Mouse (Mus musculus): Measurements from ENCODE around the gene Lrrc8b. TPM values are rescaled to one million over a fixed set of nuclear protein-coding genes. Genes with fewer than 3 reads are reported as not detected.
A peak's percentile ranks its signal among the peaks of the same experiment; 100 is the strongest.

The Lrrc8b gene
- polyA plus RNA-seq, 1 experiment from 2014 or later, result 11.5 TPM

DNA sequence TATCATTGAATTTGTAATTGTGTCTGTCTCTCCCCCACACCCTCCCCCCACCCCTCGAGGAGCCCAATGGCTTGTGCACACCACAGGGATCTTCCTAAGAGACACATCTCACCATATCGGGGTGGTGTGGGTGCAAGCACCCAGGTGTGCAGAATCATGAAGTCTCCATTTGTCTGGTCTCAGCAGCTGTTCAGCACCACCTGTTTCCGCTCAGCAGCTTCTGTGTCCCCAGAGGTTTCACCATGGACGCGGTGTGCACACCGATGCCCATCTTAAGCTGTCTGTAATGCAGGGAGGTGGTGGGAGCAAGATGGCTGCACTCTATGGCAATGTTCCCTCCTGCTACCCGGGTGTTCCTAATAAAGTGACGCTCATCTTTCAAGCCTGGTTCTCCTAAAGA lies 14.6 kb downstream of the Lrrc8b start:
- H3K36me3 ChIP-seq (ENCODE audit: control insufficient read depth, insufficient read depth, low read length), result no peaks in the 10 kb centered on the region
- H3K27ac ChIP-seq (ENCODE audit: low read depth), result no peak overlapping the region
- no peak overlapping the region for H3K9ac ChIP-seq (ENCODE audit: low read length)
- 84% methylated on average over 8 of the region's 8 CpGs for WGBS
- H3K9me3 ChIP-seq (ENCODE audit: control insufficient read depth, low read length), result no peaks in the 10 kb centered on the region
- ATAC-seq (replicated peaks; ENCODE audit: low FRiP score, low TSS enrichment, low read depth) (no peak), DNase-seq (ENCODE audit: low spot score) (no peak)
- H3K27me3 ChIP-seq (replicated peaks; ENCODE audit: control insufficient read depth, insufficient read depth, low read length), result no peaks in the 10 kb centered on the region
- H3K4me2 ChIP-seq (ENCODE audit: low read length), result no peak overlapping the region
- H3K4me1 ChIP-seq (replicated peaks; ENCODE audit: control insufficient read depth, insufficient read depth, low read length), result no peaks in the 10 kb centered on the region
- H3K4me3 ChIP-seq (ENCODE audit: low read depth, low read length), result no peak overlapping the region

DNA sequence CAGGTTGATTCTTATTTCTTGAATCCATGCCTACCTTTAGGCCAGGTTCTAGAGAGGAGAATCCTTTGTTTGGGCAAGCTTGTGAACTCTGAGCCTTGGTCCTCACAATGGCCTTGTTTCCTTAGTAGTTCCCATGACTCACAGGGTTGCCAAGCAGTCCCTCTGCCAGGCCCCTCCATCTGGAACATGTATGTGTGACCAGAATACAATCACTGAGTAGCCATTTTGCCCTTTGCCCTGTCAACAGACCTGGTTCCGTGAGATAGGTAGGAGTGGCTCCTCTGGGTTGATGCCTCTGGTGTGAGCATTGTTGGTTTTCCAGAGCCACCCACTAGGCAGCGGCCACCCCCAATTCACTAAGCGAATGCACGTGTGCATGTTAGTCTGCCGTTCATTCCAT lies 24.0 kb downstream of the Lrrc8b start:
- 89% methylated on average over 5 of the region's 5 CpGs for WGBS

DNA sequence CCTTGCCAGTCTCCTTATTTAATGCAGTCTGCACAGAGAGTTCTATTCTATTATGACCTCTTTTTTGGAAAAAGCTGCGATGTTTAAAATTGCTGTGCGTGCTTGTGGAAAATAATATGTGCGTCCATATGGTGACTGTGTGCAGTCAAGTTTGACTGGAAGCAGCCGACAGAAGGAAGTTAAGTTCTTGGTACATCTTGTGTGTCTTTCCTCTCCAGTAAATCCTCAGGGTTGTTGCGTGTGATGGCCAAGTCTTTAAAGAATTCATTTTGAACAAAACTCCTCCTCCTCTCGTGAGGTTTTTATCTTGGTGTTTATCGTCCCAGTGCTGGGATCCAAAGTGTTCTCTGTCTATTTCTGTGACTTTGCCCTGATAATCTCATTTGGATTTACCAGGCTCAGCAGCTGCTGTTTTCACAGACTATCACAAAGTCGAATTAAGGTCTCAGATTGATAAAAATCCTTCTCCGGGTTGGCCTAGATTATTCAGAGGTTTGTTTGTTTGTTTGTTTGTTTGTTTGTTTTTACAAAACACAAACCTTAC lies 25.5 kb downstream of the Lrrc8b start:
- no peak for ATAC-seq (replicated peaks; ENCODE audit: low FRiP score, low TSS enrichment, low read depth)
- WGBS, result 72% methylated on average over 9 of the region's 9 CpGs
- H3K4me2 ChIP-seq (ENCODE audit: low read length), result no peak overlapping the region
- no peak overlapping the region for H3K9ac ChIP-seq (ENCODE audit: low read length)
- no peaks in the 10 kb centered on the region for H3K27me3 ChIP-seq (replicated peaks; ENCODE audit: control insufficient read depth, insufficient read depth, low read length)
- no peak overlapping the region for H3K4me3 ChIP-seq (ENCODE audit: low read depth, low read length)
- H3K4me1 ChIP-seq (replicated peaks; ENCODE audit: control insufficient read depth, insufficient read depth, low read length), result peaks cover 5% of the 10 kb centered on the region; the same call in 1 of the 2 replicates
- DNase-seq (ENCODE audit: low spot score), result no peak
- no peaks in the 10 kb centered on the region for H3K36me3 ChIP-seq (ENCODE audit: control insufficient read depth, insufficient read depth, low read length)
- no peak overlapping the region for H3K27ac ChIP-seq (ENCODE audit: low read depth)
- no peaks in the 10 kb centered on the region for H3K9me3 ChIP-seq (ENCODE audit: control insufficient read depth, low read length)

More for the DNA sequence above, 24.0 kb downstream of the Lrrc8b start:
- ATAC-seq (replicated peaks; ENCODE audit: low FRiP score, low TSS enrichment, low read depth), result peak; percentile 63
- Histone ChIP-seq H3K27me3 (replicated peaks; ENCODE audit: control insufficient read depth, insufficient read depth, low read length) (no peaks in the 10 kb centered on the region), H3K4me1 (replicated peaks; ENCODE audit: control insufficient read depth, insufficient read depth, low read length) (peaks cover 5% of the 10 kb centered on the region; the same call in 1 of the 2 replicates), H3K4me2 (ENCODE audit: low read length) (no peak overlapping the region), H3K9ac (ENCODE audit: low read length) (no peak overlapping the region), H3K36me3 (ENCODE audit: control insufficient read depth, insufficient read depth, low read length) (no peaks in the 10 kb centered on the region), H3K4me3 (ENCODE audit: low read depth, low read length) (no peak overlapping the region), H3K27ac (ENCODE audit: low read depth) (no peak overlapping the region), H3K9me3 (ENCODE audit: control insufficient read depth, low read length) (no peaks in the 10 kb centered on the region)
- no peak for DNase-seq (ENCODE audit: low spot score)

DNA sequence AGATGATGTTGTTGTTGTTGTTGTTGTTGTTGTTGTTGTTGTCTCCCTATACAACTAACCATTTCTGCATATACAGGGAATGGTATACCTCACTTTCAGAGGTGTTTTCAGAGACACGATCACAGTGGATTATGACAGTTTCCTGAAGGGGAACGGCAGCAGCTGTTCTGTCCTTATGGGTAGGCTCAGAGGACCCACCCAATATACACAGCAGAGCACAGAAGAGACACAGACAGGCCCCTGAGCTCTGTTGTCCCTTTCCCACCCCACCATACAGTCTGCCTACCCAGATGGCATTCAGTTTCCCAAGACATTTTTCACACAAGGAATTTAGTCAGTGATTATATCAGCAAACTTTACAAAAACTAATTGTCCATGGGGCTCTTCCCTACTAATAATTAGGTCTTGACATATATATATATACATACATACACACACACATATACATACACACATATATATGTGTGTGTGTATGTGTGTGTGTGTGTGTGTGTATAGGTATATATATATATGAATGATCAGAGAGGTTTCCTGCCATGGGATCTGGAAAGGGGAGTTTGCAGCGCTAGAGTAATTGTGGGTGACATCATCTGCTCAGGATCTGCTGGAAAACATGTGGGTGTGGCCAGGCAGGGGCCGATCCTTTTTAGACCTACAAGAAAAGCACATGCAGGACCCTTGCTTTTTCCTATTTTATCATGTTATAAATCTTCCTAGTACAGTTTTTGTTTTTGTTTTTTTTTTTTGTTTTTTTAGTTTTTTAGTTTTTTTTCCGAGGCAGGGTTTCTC lies 26.8 kb downstream of the Lrrc8b start:
- H3K27ac ChIP-seq (ENCODE audit: low read depth), result no peak overlapping the region
- H3K4me3 ChIP-seq (ENCODE audit: low read depth, low read length), result no peak overlapping the region
- no peaks in the 10 kb centered on the region for H3K9me3 ChIP-seq (ENCODE audit: control insufficient read depth, low read length)
- WGBS, result 67% methylated on average over 5 of the region's 5 CpGs
- H3K4me1 ChIP-seq (replicated peaks; ENCODE audit: control insufficient read depth, insufficient read depth, low read length), result peaks cover 5% of the 10 kb centered on the region; the same call in 1 of the 2 replicates
- no peak overlapping the region for H3K4me2 ChIP-seq (ENCODE audit: low read length)
- ATAC-seq (replicated peaks; ENCODE audit: low FRiP score, low TSS enrichment, low read depth) (no peak), DNase-seq (ENCODE audit: low spot score) (no peak)
- no peaks in the 10 kb centered on the region for H3K27me3 ChIP-seq (replicated peaks; ENCODE audit: control insufficient read depth, insufficient read depth, low read length)
- no peaks in the 10 kb centered on the region for H3K36me3 ChIP-seq (ENCODE audit: control insufficient read depth, insufficient read depth, low read length)
- H3K9ac ChIP-seq (ENCODE audit: low read length), result no peak overlapping the region

DNA sequence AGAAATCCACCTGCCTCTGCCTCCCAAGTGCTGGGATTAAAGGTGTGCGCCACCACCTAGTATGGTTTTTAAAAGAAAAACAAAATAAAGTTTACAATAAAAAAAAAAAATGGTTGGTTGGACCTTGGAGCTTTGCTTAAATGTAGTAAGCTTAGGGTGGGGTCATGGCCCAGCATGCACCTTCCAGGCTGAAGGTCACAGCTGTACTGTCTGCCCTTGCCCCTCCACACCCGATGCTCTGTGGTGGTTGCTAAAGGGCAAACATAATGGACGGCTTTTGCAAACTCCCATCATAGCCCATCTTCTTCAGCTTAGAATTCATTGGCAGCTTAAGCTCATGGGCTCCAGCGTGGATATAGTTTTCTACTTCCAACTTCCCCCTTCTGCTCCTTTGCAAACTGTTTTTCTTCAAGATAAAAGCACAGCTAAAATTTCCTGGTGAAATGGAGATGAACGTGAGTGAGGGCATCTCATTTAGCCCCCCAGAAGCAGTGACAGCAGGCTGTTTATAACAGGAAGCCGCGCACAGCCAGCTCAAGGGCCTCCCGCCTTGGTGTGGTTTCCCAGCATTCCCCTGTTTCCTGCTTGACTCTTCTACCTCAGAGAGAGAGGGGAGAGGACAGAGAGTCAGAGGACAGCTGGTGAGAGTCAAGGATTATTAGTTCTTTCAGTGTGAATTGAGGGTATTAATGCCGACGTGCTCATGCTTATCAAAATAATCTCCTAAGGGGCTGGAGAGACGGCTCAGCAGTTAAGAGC lies 27.7 kb downstream of the Lrrc8b start:
- Histone ChIP-seq H3K36me3 (ENCODE audit: control insufficient read depth, insufficient read depth, low read length) (no peaks in the 10 kb centered on the region), H3K4me1 (replicated peaks; ENCODE audit: control insufficient read depth, insufficient read depth, low read length) (peaks cover 5% of the 10 kb centered on the region; the same call in 1 of the 2 replicates), H3K27me3 (replicated peaks; ENCODE audit: control insufficient read depth, insufficient read depth, low read length) (no peaks in the 10 kb centered on the region), H3K4me2 (ENCODE audit: low read length) (no peak overlapping the region), H3K9me3 (ENCODE audit: control insufficient read depth, low read length) (no peaks in the 10 kb centered on the region), H3K9ac (ENCODE audit: low read length) (no peak overlapping the region), H3K4me3 (ENCODE audit: low read depth, low read length) (no peak overlapping the region), H3K27ac (ENCODE audit: low read depth) (peak overlapping the region; percentile 48; the same call in 1 of the 2 replicates)
- no peak for ATAC-seq (replicated peaks; ENCODE audit: low FRiP score, low TSS enrichment, low read depth)
- WGBS, result 43% methylated on average over 11 of the region's 11 CpGs
- no peak for DNase-seq (ENCODE audit: low spot score)

DNA sequence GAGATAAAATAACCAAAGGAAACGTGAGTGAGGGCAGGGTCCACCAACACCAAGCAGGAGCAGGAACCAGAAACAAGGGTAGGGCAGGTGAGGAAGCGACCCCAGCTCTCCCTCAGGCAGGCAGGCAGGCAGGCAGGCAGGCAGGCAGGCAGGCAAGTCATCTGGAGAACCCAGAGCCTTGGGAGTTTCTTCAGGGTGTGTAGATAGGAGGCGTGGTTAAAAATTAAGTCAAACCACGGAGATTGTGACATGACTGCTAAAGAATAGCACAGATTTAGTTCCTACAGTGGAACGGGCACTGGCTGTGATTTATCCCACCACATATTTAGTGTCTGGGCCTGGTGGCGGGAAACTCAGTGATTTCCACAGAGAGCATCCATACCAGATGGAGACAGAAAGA lies 30.1 kb downstream of the Lrrc8b start:
- H3K36me3 ChIP-seq (ENCODE audit: control insufficient read depth, insufficient read depth, low read length), result no peaks in the 10 kb centered on the region
- no peaks in the 10 kb centered on the region for H3K9me3 ChIP-seq (ENCODE audit: control insufficient read depth, low read length)
- H3K27ac ChIP-seq (ENCODE audit: low read depth), result no peak overlapping the region
- no peak for DNase-seq (ENCODE audit: low spot score)
- H3K9ac ChIP-seq (ENCODE audit: low read length), result no peak overlapping the region
- H3K4me3 ChIP-seq (ENCODE audit: low read depth, low read length), result no peak overlapping the region
- peaks cover 5% of the 10 kb centered on the region; the same call in 1 of the 2 replicates for H3K4me1 ChIP-seq (replicated peaks; ENCODE audit: control insufficient read depth, insufficient read depth, low read length)
- ATAC-seq (replicated peaks; ENCODE audit: low FRiP score, low TSS enrichment, low read depth), result no peak
- no peaks in the 10 kb centered on the region for H3K27me3 ChIP-seq (replicated peaks; ENCODE audit: control insufficient read depth, insufficient read depth, low read length)
- H3K4me2 ChIP-seq (ENCODE audit: low read length), result no peak overlapping the region
- WGBS, result 53% methylated on average over 6 of the region's 6 CpGs

DNA sequence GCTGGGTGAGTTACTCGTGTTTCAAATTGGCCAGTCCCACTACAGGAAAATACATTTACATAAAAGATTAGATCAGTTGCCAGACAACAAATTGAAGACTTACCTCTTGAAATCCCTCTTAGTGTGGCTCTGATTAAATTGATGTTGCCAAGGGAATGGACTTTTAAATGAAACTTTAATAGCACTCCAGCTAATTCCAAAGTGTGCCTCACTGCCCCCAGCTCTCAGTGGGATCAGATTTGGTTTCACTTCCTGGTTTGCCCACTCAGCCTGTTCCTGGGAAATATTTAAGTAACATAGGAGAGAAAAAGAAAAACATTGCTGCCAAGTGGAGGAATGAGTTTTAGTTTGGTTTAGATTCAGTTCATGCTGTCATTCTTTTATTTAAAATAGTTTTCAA lies 38.5 kb downstream of the Lrrc8b start:
- Histone ChIP-seq H3K27ac (ENCODE audit: low read depth) (no peak overlapping the region), H3K4me3 (ENCODE audit: low read depth, low read length) (no peak overlapping the region)

DNA sequence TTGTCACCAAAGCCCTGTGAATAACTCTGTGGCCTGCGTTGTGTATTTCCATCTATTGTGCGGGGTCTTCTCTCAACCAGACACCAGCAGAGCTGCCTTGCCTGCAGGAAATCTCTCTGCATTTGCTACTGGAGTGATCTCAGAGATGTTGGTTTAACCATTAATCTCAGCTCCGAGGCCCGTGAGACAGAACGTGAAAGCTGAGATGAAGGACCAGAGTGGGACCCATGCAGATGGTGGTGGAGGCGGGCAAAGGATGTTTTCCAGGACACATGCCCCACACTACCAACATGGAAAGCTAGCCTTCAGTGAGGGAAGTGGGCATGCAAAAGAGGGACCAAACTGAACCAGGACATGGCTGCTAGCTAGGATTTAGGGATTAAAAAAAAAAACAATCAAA lies 43.5 kb downstream of the Lrrc8b start:
- Histone ChIP-seq H3K27ac (ENCODE audit: low read depth) (no peak overlapping the region), H3K27me3 (replicated peaks; ENCODE audit: control insufficient read depth, insufficient read depth, low read length) (no peaks in the 10 kb centered on the region)
- ATAC-seq (replicated peaks; ENCODE audit: low FRiP score, low TSS enrichment, low read depth), result no peak

More for the DNA sequence above, 38.5 kb downstream of the Lrrc8b start:
- no peak overlapping the region for H3K4me2 ChIP-seq (ENCODE audit: low read length)
- no peaks in the 10 kb centered on the region for H3K36me3 ChIP-seq (ENCODE audit: control insufficient read depth, insufficient read depth, low read length)
- H3K4me1 ChIP-seq (replicated peaks; ENCODE audit: control insufficient read depth, insufficient read depth, low read length), result no peaks in the 10 kb centered on the region
- no peak for ATAC-seq (replicated peaks; ENCODE audit: low FRiP score, low TSS enrichment, low read depth)
- H3K9ac ChIP-seq (ENCODE audit: low read length), result no peak overlapping the region
- H3K27me3 ChIP-seq (replicated peaks; ENCODE audit: control insufficient read depth, insufficient read depth, low read length), result no peaks in the 10 kb centered on the region
- no peak for DNase-seq (ENCODE audit: low spot score)
- no peaks in the 10 kb centered on the region for H3K9me3 ChIP-seq (ENCODE audit: control insufficient read depth, low read length)
- 58% methylated on average over 1 of the region's 1 CpGs for WGBS

More for the DNA sequence above, 43.5 kb downstream of the Lrrc8b start:
- no peaks in the 10 kb centered on the region for H3K36me3 ChIP-seq (ENCODE audit: control insufficient read depth, insufficient read depth, low read length)
- H3K9me3 ChIP-seq (ENCODE audit: control insufficient read depth, low read length), result no peaks in the 10 kb centered on the region
- 38% methylated on average over 6 of the region's 6 CpGs for WGBS
- DNase-seq (ENCODE audit: low spot score), result no peak
- H3K4me1 ChIP-seq (replicated peaks; ENCODE audit: control insufficient read depth, insufficient read depth, low read length), result no peaks in the 10 kb centered on the region
- H3K4me3 ChIP-seq (ENCODE audit: low read depth, low read length), result no peak overlapping the region
- no peak overlapping the region for H3K9ac ChIP-seq (ENCODE audit: low read length)
- no peak overlapping the region for H3K4me2 ChIP-seq (ENCODE audit: low read length)
